Mouse (Mus musculus): ENCODE data around the gene Gm20843. TPM values are rescaled to one million over a fixed set of nuclear protein-coding genes. Genes with fewer than 3 reads are reported as not detected.
"Not testable (repeated sequence)": the region's sequence is repeated elsewhere in the genome, so short reads cannot be mapped to it uniquely, and the experiment has no call there.

The Gm20843 gene
- not detected in 2 replicates for polyA plus RNA-seq (2015; fragmentation: Nextera tagmentation; extraction: Ambion mirVana)

DNA sequence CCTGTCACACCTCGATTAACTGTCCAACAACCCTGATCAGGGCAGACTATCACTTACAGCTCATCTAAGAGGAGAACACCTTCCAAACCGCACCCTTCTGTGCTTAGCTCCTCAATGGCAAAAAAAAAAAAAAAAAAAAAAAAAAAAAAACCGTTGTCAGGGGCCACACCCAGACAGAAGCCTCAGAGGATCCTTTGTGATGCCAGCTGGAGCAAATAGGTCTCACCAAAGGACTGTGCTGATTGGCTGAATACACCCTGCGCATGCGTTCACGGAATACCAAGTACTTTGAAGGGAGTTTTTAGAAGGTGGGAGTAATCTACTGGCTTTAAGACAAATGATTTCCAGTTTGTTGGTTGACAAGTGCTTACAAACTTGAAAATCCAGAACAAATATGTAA lies at the start of gene Gm20843:
Gene Gm20843, minus strand, starts transcription at position 101 of the 400 bp plus-strand sequence.
- H3K4me3 ChIP-seq (replicated peaks; ENCODE audit: low read length); H3K27me3 ChIP-seq (replicated peaks; ENCODE audit: control insufficient read depth, insufficient read depth, low read length); H3K4me2 ChIP-seq (ENCODE audit: low read length); H3K9me3 ChIP-seq (ENCODE audit: control insufficient read depth, low read length); H3K4me1 ChIP-seq (replicated peaks; ENCODE audit: control insufficient read depth, insufficient read depth, low read length); H3K9ac ChIP-seq (replicated peaks; ENCODE audit: low read depth, low read length); ATAC-seq; H3K27ac ChIP-seq (ENCODE audit: low read length); H3K36me3 ChIP-seq (ENCODE audit: control insufficient read depth, insufficient read depth): not testable (repeated sequence)
- no CpG with 5 or more reads among the region's 6 CpGs for WGBS
